Mouse (Mus musculus) kidney, postnatal 25 days (tissue): ENCODE measurements at regions not wholly inside any gene's neighbourhood (a gene's known extent, or its start where the extent isn't known, plus 50 kb on each side); places are given as distances from the start of the nearest gene placed in this dataset.

Experiments used
- DNase-seq, 2 experiments: peaks; one replicate each; pipeline ENCODE4 v3.0.0; 2021; ENCODE audit warnings: mixed read lengths in 2 of 2

DNA sequence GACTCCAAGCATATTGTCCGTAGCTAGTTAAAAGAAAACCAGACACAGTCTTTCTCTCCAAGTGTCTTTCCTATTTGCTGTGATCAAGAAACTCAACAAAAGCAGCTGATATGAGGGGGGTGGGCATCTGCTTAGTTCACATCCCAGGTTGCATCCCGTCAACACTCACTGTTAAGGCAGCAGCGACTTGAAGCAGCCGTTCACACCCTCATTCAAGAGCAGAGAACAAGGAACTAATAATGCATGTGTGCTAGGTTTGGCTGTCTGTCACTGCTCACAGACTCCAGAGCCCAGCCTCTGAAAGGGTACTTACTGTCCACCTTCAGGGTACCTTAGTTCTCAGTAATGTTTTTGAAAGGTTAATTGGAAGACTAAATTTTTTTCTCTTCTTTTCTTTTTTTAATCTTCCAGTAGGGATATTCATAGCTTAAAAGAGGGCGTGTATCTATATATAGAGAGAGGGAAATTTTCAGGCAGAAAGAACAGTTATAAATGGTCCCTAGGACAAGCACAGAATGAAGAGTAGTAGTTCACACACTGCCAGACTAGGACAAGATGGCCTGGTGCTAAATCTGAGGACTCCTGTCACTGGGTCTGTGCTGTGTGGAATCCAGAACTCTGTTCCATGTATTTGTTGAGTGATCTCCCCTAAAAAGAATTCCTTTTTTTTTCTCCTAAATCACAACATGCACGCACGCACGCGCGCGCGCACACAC, 199.1 kb upstream of the BB014433 start:
- no peak for DNase-seq

DNA sequence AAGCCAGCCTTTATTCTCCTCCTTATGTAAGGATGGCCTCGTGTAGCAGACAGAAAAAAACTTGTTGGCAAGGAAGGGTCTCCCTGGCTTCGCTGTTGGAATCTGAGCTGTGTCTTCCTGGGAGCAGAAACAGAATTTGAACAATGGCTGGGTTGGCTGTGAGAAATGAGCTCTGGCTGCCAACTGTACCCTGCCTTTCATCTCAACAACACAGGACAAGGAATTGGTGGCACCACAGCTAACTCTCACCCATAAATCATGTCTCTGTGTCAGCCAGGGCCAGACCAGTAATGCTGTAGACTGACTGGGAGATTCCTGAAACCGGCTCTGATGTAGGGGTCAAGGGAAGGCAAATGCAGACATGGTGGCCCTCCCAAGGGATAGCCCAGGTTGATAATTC, 189.5 kb upstream of the BB014433 start:
- no peak for DNase-seq

DNA sequence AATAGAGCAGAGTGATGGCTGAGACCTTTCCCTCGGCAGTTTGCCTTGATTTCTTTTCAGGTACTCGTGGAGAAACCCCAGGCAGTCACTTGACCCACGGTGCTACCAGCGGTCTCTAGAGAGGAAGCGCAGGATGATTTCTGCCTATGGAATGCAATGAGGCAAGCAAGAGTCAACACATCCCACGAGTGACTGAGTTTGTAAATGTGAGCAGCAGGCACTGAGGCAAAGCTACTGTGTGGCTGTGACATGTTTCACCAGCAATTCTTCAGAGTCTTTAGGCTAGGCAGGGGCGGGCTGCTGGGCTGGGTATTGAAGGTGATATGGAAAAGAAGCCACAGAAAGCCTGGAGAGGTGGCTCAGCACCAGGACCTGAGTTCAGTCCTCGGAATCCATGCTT, 187.4 kb upstream of the BB014433 start:
- no peak for DNase-seq

DNA sequence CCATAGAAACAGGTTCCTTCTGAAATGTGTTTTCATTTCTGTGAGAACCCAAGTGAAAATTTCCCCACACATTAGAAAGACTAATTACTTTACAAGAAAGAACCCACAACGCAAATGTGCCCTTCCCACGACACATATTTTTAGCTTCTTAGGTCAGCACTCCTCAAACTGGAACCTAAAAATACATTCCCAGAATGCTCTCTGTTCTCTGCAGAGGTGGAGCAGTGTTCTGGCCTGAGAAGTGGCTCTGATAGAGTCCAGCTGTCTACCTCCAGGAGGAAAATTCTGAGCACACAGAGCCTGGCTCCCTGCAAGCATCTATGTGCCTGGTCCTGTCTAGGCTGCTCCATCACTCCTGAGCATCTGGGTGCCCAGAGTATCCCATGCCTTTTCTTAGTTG, 184.3 kb upstream of the BB014433 start:
- DNase-seq: no peak

DNA sequence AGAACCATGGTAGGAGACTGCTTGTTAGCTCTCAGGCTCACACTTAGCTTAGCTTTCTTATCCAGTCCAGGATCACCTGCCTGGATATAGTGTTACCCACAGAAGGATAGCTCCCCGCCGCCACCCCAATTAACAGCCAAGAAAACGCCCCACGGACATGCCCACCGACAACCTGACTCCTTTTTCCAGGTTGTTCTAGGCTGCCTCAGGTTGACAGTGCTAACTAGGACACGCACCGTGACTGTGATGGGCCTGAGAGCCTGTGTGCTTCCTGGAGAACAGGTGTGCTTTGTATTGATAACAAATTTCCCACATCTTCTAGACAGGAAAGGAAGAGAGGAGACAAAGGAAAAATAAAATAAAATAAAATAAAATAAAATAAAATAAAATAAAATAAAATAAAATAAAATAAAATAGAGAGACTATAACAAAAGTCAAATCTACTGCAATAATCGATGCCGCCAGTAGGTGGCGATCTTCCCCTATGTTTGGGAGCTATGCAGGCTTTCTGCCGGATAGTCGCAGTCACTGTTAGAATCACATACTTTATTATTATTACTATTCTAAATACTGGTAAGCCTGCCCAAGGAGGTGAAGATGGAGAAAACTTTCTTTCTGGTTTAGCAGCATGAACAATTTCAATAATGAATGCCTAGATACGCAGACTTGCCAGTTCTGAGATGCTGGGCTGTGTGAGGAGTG, 175.5 kb upstream of the BB014433 start:
- DNase-seq: peak in 1 of 2 experiments; percentile 72

DNA sequence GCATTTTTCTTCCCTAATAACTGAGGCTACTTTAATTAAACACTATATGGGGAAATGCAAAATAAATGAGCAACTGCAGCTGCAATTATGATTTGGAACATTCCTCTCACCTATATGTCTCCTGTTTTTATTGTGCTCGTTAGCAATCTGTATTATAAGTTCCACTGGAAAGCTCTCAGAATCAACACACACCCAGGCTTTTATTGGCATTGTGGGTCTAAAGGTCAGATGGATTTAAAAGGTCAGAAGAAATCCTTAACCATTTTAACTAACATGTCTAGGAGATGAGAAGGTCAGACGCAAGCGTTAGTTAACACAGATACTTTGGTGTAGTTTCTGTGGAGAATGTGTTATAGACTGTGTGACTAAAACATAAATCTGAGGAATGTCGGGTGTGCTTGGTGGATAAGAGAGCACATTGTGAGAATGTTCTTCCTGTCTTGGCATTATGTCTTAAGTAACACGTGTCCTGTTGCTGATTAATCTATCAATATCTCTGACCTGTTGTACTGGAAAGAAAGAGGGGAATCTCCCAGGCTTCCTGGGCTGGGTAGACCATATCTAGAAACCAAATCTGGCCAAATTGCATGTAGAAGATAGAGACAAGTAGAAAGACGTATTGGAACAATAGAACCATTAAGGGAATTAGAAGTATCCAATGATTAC, 164.1 kb upstream of the BB014433 start:
- no peak for DNase-seq

DNA sequence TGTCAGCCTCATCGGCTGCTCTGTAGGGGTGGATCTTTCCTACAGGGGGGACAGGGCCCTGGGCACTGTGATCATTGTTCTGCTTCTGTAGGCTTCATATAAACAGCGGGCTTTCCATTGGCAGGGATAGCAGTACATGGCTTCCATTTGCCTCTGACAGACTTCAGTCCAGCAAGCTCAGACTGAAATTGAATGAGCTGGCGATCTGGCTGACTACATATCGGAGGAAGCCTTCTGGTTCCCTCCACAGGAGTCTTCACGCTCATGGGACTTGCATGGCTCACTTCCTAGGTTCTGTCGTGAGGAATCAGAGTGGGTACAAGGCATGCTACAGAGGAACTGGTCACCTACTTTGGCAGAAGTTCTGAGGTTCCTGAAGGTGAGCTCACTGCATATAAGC, 155.7 kb upstream of the BB014433 start:
- no peak for DNase-seq

DNA sequence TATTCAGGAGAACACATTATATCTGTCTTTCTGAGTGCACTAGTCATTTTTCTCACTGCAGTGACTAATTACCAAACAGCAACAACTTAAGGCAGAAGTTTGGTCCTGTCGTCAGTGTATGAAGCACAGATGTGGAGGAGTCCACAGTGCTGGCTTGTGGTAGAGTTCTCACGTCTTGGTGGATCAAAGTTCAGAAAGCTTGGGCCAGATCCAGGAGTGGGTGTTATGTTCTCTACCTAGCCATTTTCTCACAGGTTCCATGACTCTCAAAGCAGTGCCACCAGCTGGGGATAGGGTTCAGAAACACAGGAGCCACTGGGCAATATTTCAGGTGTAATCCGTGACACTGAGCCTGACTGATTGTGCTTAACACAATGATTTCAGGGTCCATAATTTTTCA, 144.8 kb upstream of the BB014433 start:
- DNase-seq: peak; percentile 60 to 72

DNA sequence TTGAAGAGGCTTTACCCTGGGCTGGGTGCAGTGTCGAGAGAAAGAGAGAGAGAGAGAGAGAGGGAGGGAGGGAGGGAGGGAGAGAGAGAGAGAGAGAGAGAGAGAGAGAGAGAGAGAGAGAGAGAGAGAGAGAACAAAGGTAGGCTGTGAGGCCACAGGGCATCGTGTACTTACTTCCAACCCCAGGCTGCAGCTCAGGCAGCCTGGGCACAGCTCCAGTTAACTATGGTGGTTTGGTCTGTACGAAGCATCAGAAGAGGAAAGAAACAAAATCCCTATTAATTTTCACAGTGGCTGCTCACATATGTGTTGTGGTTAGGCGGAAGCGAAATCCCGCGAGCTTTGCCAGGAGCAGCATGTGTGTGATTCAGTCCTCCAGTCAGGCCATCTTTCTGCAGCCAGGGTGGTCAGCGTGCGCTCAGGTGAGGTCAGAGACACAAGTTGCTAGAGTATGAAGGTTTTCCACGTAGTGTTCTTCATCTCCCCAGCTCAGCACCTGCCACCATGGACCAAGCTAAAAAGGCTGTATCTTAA, 143.3 kb upstream of the BB014433 start:
- DNase-seq: peak in 1 of 2 experiments; percentile 5
